Mouse (Mus musculus) midbrain, embryonic 11.5 days (tissue): Measurements from ENCODE around the gene Olfr155. TPM values are rescaled to one million over a fixed set of nuclear protein-coding genes. Genes with fewer than 3 reads are reported as not detected.

Experiments used
- ATAC-seq: fragments of 200-750 bp; cut with Nextera tagmentation; 2 replicates; pipeline ENCODE4 v1.8.0; 2017; ENCODE audit warnings: moderate TSS enrichment, moderate library complexity; ENCODE audit not compliant: low FRiP score
- DNase-seq: peaks from one replicate; pipeline ENCODE4 v3.0.0; 2015; ENCODE audit warnings: low spot score; ENCODE audit errors: missing footprints
- H3K27ac ChIP-seq: fragments of 300-500 bp; sonication (generic); 2 replicates; pipeline ENCODE4 v1.5.1; 2014; ENCODE audit warnings: low read depth, low read length
- H3K27me3 ChIP-seq: fragments of 300-500 bp; sonication (generic); 2 replicates; pipeline ENCODE4 v1.6.1; 2014; ENCODE audit warnings: mild to moderate bottlenecking, low read length, moderate library complexity, mixed read lengths; ENCODE audit not compliant: control insufficient read depth, insufficient read depth
- H3K36me3 ChIP-seq: fragments of 300-500 bp; sonication (generic); 2 replicates; pipeline ENCODE4 v1.6.1; 2014; ENCODE audit warnings: mild to moderate bottlenecking, low read length, moderate library complexity, mixed read lengths; ENCODE audit not compliant: control insufficient read depth, insufficient read depth
- H3K4me1 ChIP-seq: fragments of 300-500 bp; sonication (generic); 2 replicates; pipeline ENCODE4 v1.6.1; 2014; ENCODE audit warnings: low read length; ENCODE audit not compliant: control insufficient read depth, insufficient read depth
- H3K4me2 ChIP-seq: fragments of 300-500 bp; sonication (generic); 2 replicates; pipeline ENCODE4 v1.6.1; 2014; ENCODE audit warnings: mild to moderate bottlenecking, moderate library complexity
- H3K4me3 ChIP-seq: fragments of 300-500 bp; sonication (generic); 2 replicates; pipeline ENCODE4 v1.5.1; 2014; ENCODE audit warnings: low read depth, low read length
- H3K9ac ChIP-seq: fragments of 300-500 bp; sonication (generic); 2 replicates; pipeline ENCODE4 v1.6.1; 2014; ENCODE audit warnings: low read length
- H3K9me3 ChIP-seq: fragments of 300-500 bp; sonication (generic); 2 replicates; pipeline ENCODE4 v1.6.1; 2016; ENCODE audit warnings: low read length; ENCODE audit not compliant: control insufficient read depth
- WGBS: fragments of 180-500 bp; shearing (Covaris S2); extraction: QIAGEN DNeasy Blood & Tissue Kit; methylation state at CpG from one replicate; pipeline ENCODE4 v1.1.7; 2014; 5-methylcytosine and 5-hydroxymethylcytosine counted together
- polyA plus RNA-seq: library from polyadenylated mRNA; unstranded; fragments of >200 nt; fragmentation: Nextera tagmentation; extraction: Ambion mirVana; gene quantifications from 2 replicates; pipeline ENCODE4 v1.2.1, GENCODE M21; 2014

The Olfr155 gene
- polyA plus RNA-seq, 1 experiment from 2014 or later: not detected

DNA sequence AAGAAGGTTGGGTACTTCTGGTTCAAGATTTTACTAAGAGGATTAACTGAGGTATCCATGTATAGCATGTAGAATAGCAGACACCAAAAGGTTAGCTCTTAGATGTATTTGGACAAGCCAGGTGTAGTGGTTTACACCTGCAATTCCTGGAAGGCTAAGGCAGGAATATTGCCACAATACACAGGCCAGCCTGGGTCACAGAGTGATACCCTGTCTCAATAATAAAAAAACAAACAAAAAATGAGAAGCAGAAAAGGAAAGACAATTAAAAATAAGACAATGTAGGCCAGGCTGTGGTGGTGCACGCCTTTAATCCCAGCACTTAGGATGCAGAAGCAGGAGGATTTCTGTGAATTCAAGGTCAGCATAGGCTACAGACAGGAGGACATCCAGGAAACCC is 25.9 kb downstream of the Olfr155 start:
- H3K4me1 ChIP-seq: peaks cover 20% of the 10 kb centered on the region; the same call in 1 of the 2 replicates
- 100% methylated on average over 1 of the region's 1 CpGs for WGBS
- ATAC-seq: no peak
- no peak overlapping the region for H3K4me2 ChIP-seq
- H3K9ac ChIP-seq: no peak overlapping the region
- no peak overlapping the region for H3K4me3 ChIP-seq
- no peaks in the 10 kb centered on the region for H3K36me3 ChIP-seq
- DNase-seq: peak; percentile 69
- no peaks in the 10 kb centered on the region for H3K9me3 ChIP-seq
- H3K27ac ChIP-seq: no peak overlapping the region
- H3K27me3 ChIP-seq: no peaks in the 10 kb centered on the region

DNA sequence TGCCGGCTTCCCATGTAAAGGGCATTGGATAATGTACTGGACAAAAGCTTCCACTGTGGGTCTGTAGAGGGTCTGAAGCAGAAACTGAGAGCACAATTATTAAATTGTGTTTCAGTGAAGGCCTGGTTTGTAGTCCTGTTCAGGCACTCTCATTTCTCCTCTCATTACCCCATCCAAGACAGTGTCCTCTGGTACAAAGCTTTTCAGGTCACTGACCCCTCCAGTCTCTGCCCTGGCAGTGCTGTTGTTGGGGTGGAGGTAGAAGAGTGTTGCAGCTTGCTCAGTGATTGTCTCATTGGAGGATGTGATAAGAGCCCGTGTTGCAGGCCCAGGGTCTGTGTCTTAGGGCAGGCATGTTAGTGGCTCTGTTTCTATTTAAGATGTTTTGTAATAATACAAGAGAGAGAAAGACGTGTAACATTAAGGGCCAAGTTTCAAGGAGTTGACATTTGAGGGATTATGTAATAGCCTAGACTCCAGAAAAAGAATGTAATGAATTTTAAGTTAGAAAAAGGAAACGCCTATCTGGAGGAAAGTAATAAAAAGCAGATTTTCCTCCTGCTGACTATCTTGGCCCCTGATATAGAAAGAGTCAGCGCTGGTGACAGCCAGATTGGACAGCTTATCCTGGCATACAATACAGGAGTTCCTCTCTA is 26.9 kb downstream of the Olfr155 start:
- peaks cover 20% of the 10 kb centered on the region; the same call in 1 of the 2 replicates for H3K4me1 ChIP-seq
- ATAC-seq (no peak), DNase-seq (no peak)
- 21% methylated on average over 5 of the region's 5 CpGs for WGBS
- H3K36me3 ChIP-seq: no peaks in the 10 kb centered on the region
- H3K9me3 ChIP-seq: no peaks in the 10 kb centered on the region
- H3K27me3 ChIP-seq: no peaks in the 10 kb centered on the region
- H3K4me2 ChIP-seq: no peak overlapping the region
- no peak overlapping the region for H3K4me3 ChIP-seq
- H3K9ac ChIP-seq: no peak overlapping the region
- no peak overlapping the region for H3K27ac ChIP-seq

DNA sequence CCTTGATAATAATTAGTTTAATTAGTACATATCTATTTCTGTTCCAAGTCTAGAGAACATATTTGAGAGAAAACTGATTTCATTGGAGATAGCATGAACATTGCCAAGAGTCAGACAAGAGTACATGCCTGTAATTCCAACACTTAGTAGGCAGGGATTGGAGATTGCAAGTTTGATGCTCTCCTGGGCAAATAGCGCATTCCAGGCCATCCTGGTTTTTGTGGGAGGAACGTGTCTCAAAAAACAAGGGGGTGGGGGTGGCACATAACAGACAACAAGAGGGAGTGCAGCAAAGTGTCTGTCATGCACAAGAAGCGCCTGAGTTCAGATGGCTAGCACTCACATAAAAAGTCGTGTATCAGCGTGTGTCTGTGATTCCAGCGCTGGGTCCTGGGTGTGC is 28.2 kb downstream of the Olfr155 start:
- Histone ChIP-seq H3K4me2 (no peak overlapping the region), H3K36me3 (no peaks in the 10 kb centered on the region), H3K27me3 (no peaks in the 10 kb centered on the region), H3K27ac (no peak overlapping the region), H3K9ac (no peak overlapping the region), H3K9me3 (no peaks in the 10 kb centered on the region), H3K4me3 (no peak overlapping the region), H3K4me1 (peaks cover 23% of the 10 kb centered on the region; the same call in 1 of the 2 replicates)
- ATAC-seq: no peak
- DNase-seq: no peak
- WGBS: 79% methylated on average over 6 of the region's 6 CpGs

DNA sequence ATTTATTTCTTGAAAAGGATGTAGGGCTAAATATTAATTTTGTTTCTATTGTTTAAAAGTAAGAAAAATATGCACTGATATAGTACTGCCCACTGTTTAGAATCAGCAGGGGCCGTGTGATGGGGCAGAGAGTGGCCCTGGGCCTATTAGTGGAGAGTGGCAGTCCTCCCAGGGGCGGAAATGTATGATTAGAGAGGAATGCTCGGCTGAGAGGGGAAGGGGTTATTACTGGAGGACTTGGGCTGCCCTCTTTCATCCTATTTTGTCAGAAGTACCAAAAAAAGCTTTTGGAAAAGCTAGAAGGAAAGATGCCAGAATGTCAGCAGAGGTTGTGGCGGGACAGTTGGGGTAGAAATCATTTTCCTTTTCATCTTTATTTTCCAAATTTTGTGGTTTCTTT is 32.8 kb downstream of the Olfr155 start:
- ATAC-seq (no peak), DNase-seq (no peak)
- Histone ChIP-seq H3K27me3 (no peaks in the 10 kb centered on the region), H3K4me1 (peaks cover 6% of the 10 kb centered on the region; the same call in 1 of the 2 replicates), H3K4me3 (no peak overlapping the region), H3K9ac (no peak overlapping the region), H3K36me3 (no peaks in the 10 kb centered on the region), H3K27ac (no peak overlapping the region), H3K4me2 (no peak overlapping the region), H3K9me3 (no peaks in the 10 kb centered on the region)
- WGBS: 39% methylated on average over 4 of the region's 4 CpGs

DNA sequence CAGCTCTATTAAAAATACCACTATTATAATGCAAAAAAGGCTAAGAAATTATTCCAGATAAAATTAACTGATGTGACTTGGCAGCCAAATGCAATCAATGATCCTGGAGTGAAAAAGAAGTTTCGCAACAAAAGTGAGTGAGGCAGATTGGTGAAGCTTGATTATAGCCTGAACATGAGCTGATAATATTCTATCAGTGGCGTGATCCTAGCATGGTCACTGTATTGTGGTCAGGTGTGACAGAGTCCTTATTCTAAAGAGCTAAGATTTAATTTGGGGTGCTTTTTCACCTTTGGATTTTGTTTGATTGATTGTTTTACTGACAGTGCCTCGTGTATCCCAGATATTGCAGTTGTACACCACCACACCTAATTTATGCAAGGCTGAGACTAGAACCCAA is 39.9 kb downstream of the Olfr155 start:
- no peak overlapping the region for H3K4me3 ChIP-seq
- H3K36me3 ChIP-seq: no peaks in the 10 kb centered on the region
- H3K4me1 ChIP-seq: no peaks in the 10 kb centered on the region
- no peak overlapping the region for H3K4me2 ChIP-seq
- no peaks in the 10 kb centered on the region for H3K9me3 ChIP-seq
- 91% methylated on average over 3 of the region's 3 CpGs for WGBS
- H3K27ac ChIP-seq: no peak overlapping the region
- no peak for ATAC-seq
- no peak overlapping the region for H3K9ac ChIP-seq
- DNase-seq: no peak
- no peaks in the 10 kb centered on the region for H3K27me3 ChIP-seq

DNA sequence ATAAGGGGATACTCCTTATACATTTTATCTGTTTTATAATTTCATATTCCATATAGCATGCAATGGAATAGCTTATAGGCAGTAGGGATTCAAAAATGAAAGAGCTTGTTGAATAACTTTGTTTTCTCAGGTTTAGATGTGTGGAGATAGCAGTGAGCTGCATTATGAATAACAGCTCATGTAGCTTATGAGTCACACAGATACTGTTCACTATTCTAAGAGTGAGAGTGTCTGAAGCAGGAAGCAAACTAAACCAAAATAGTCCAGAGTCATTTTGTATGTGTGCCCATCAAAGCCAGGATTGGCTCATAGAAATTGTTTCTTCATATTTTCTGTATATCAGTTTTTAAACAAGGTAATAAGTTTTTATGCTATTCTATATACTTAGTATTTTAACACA is 45.8 kb downstream of the Olfr155 start:
- no peaks in the 10 kb centered on the region for H3K36me3 ChIP-seq
- no peak overlapping the region for H3K4me3 ChIP-seq
- H3K27ac ChIP-seq: no peak overlapping the region
- DNase-seq (no peak), ATAC-seq (no peak)
- no peaks in the 10 kb centered on the region for H3K4me1 ChIP-seq
- H3K27me3 ChIP-seq: no peaks in the 10 kb centered on the region
- no peak overlapping the region for H3K4me2 ChIP-seq
- no peak overlapping the region for H3K9ac ChIP-seq
- H3K9me3 ChIP-seq: no peaks in the 10 kb centered on the region

DNA sequence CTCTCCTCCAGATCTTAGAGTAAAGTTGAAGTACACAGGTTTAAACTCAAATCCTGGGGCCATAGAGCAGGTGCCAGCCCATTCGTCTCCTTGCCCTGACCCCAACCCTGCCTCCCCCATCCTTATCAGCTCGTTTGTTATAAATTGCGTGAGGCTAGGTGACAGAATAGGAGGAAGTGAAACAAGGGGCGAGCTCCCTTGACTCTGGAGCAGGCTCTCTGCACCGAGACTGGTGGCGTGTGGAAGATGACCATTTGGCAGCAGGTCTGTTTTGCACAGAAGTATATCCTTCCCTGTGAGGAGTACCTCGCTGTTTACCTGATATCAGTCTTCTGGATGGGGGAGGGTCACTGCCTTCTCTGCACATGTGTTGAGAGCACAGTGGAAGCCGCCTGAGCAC is 47.8 kb downstream of the Olfr155 start:
- 81% methylated on average over 8 of the region's 8 CpGs for WGBS
- Histone ChIP-seq H3K36me3 (no peaks in the 10 kb centered on the region), H3K4me1 (no peaks in the 10 kb centered on the region), H3K9me3 (no peaks in the 10 kb centered on the region), H3K4me3 (no peak overlapping the region), H3K27me3 (no peaks in the 10 kb centered on the region), H3K27ac (no peak overlapping the region), H3K4me2 (no peak overlapping the region), H3K9ac (no peak overlapping the region)
- no peak for DNase-seq
- ATAC-seq: no peak

DNA sequence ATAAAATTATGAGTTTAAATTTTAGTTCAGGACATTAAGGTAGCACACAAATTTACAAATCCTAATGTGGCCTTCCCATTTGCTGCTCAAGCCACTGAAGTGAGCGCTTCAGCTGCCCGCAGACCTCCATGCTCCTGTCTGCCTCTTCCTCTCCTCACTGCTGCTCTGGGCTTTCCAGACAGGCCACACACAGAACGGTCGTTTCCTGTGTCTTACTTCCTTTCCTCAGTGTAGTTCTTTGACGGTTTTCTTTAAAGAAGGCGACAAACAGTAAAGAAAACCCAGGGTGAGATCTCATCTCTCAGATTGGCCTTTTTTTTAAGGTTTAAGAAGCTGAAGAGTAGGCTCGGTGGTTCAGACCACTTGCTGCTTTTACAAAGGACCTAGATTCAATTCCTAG is 52.3 kb downstream of the Olfr155 start:
- WGBS: 86% methylated on average over 7 of the region's 7 CpGs
- ATAC-seq: no peak

DNA sequence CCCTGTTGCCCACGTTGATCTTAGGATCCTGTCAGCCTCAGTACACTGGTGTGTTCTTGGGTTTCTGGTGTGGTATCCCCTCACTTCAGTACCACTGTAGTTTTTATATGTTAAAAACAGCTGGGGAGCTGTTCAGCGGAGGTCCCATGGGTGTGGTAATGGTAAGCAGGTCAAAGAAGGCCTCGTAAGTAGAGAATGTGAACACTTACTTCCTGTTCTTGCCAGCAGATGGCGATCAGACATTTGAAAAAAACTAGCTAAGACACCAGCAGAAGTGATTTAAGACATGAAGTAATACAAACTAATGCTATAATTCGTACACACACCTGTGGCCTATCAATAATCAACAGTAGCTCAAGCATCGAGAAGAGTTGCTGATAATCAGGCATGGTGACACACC is 55.1 kb downstream of the Olfr155 start:
- DNase-seq (peak; percentile 90), ATAC-seq (no peak)
- H3K9ac ChIP-seq: no peak overlapping the region
- no peaks in the 10 kb centered on the region for H3K4me1 ChIP-seq
- 38% methylated on average over 6 of the region's 6 CpGs for WGBS
- no peaks in the 10 kb centered on the region for H3K27me3 ChIP-seq
- H3K9me3 ChIP-seq: no peaks in the 10 kb centered on the region
- H3K4me3 ChIP-seq: no peak overlapping the region
- H3K36me3 ChIP-seq: no peaks in the 10 kb centered on the region
- no peak overlapping the region for H3K27ac ChIP-seq
- H3K4me2 ChIP-seq: no peak overlapping the region

More for the DNA sequence above, 52.3 kb downstream of the Olfr155 start:
- no peak overlapping the region for H3K4me2 ChIP-seq
- H3K4me1 ChIP-seq: no peaks in the 10 kb centered on the region
- no peak for DNase-seq
- H3K36me3 ChIP-seq: no peaks in the 10 kb centered on the region
- no peaks in the 10 kb centered on the region for H3K27me3 ChIP-seq
- H3K9ac ChIP-seq: no peak overlapping the region
- no peak overlapping the region for H3K27ac ChIP-seq
- H3K9me3 ChIP-seq: no peaks in the 10 kb centered on the region
- no peak overlapping the region for H3K4me3 ChIP-seq
